Mouse (Mus musculus) limb, embryonic 14.5 days (tissue): ENCODE measurements at regions not wholly inside any gene's neighbourhood (a gene's known extent, or its start where the extent isn't known, plus 50 kb on each side); places are given as distances from the start of the nearest gene placed in this dataset.

ENCODE experiments used
- ATAC-seq: fragments of 200-750 bp; cut with Nextera tagmentation; 2 replicates; pipeline ENCODE4 v1.8.0; 2017; ENCODE audit warnings: low read depth, moderate number of reproducible peaks, moderate TSS enrichment; ENCODE audit not compliant: low FRiP score
- DNase-seq: peaks from one replicate; pipeline ENCODE4 v3.0.0-alpha.2; 2015; ENCODE audit warnings: low spot score
- H3K27ac ChIP-seq: fragments of 300-500 bp; sonication (generic); replicated peaks from 2 replicates; pipeline ENCODE4 v1.5.1; 2014; ENCODE audit warnings: low read depth, mild to moderate bottlenecking, low read length, moderate library complexity, mixed read lengths
- H3K27me3 ChIP-seq: fragments of 300-500 bp; sonication (generic); 2 replicates; pipeline ENCODE4 v1.6.1; 2014; ENCODE audit warnings: low read length, mixed read lengths; ENCODE audit not compliant: control insufficient read depth, insufficient read depth
- H3K36me3 ChIP-seq: fragments of 300-500 bp; sonication (generic); 2 replicates; pipeline ENCODE4 v1.6.1; 2014; ENCODE audit warnings: mild to moderate bottlenecking, low read length, moderate library complexity, mixed read lengths; ENCODE audit not compliant: control insufficient read depth, insufficient read depth
- H3K4me1 ChIP-seq: fragments of 300-500 bp; sonication (generic); 2 replicates; pipeline ENCODE4 v1.6.1; 2014; ENCODE audit warnings: antibody characterized with exemption, low read length, mixed read lengths; ENCODE audit not compliant: control insufficient read depth, insufficient read depth
- H3K4me2 ChIP-seq: fragments of 300-500 bp; sonication (generic); replicated peaks from 2 replicates; pipeline ENCODE4 v1.6.1; 2014; ENCODE audit warnings: low read depth, mild to moderate bottlenecking, low read length, moderate library complexity; ENCODE audit not compliant: severe bottlenecking
- H3K4me3 ChIP-seq: fragments of 300-500 bp; sonication (generic); replicated peaks from 2 replicates; pipeline ENCODE4 v1.5.1; 2014; ENCODE audit warnings: low read length
- H3K9ac ChIP-seq: fragments of 300-500 bp; sonication (generic); 2 replicates; pipeline ENCODE4 v1.6.1; 2014; ENCODE audit warnings: mild to moderate bottlenecking, low read depth, low read length, moderate library complexity; ENCODE audit not compliant: severe bottlenecking
- H3K9me3 ChIP-seq: fragments of 300-500 bp; sonication (generic); 2 replicates; pipeline ENCODE4 v1.6.1; 2016; ENCODE audit warnings: low read length; ENCODE audit not compliant: control insufficient read depth
- POLR2A ChIP-seq: fragments of 200-500 bp; IDR thresholded peaks from 2 replicates; pipeline ENCODE4 v1.8.0; 2012; ENCODE audit warnings: inconsistent platforms, mild to moderate bottlenecking, moderate library complexity, borderline replicate concordance; ENCODE audit not compliant: insufficient read depth, insufficient read length; ENCODE audit errors: extremely low read depth
- WGBS: fragments of 180-500 bp; shearing (Covaris S2); extraction: QIAGEN DNeasy Blood & Tissue Kit; methylation state at CpG from one replicate; pipeline ENCODE4 v1.1.7; 2014; 5-methylcytosine and 5-hydroxymethylcytosine counted together

DNA sequence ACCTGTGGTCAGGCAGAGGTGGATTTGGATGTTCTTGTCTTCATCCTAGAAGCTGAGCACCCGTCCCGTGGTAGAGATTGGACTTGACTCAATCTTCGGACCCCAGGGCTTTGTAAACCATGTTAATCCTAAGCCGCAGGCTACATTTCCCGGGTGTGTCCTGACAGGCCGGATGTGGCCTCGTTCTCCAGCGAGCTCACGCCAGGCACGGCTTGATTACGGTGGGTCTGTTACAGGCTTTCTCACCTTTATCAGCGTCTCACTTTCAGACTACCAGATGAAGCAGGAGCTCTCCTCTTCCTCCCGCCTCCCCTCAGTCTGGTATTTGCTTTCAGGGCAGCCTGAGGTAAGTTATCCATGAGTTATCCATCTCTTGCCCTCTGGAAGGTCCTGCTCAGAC, 156.4 kb upstream of the Six2 start:
- no peak overlapping the region for H3K9ac ChIP-seq
- H3K4me1 ChIP-seq, result peaks cover 4% of the 10 kb centered on the region
- no peak for DNase-seq
- H3K4me3 ChIP-seq, result no peak overlapping the region
- no peak overlapping the region for H3K4me2 ChIP-seq
- H3K27ac ChIP-seq, result no peak overlapping the region
- no peaks in the 10 kb centered on the region for H3K9me3 ChIP-seq
- no peaks in the 10 kb centered on the region for H3K27me3 ChIP-seq
- no peaks in the 10 kb centered on the region for H3K36me3 ChIP-seq
- ATAC-seq, result no peak
- WGBS, result 79% methylated on average over 13 of the region's 13 CpGs
- TF ChIP-seq POLR2A, result no peak

DNA sequence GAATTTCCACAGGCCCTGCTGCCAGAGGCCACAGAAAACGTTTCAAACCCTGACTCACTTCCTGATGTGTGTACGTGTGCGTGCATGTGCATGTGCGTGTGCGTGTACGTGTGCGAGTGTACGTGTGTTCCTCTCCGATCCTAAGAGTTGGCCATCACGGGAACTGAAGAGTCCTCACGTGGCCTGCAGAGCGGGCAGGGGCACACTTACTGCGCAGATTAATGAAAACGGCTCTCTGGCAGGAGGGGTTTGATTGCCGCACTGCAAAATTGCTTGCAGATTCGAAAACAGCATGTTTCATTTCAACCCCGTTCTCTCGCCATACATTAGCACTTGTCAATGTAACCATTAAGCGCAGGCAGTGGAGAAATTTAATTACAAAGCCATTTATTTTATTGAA, 135.0 kb upstream of the Six2 start:
- H3K9me3 ChIP-seq, result peaks cover 4% of the 10 kb centered on the region; the same call in 1 of the 2 replicates
- ATAC-seq, result peak; percentile 21; the same call in 1 of the 2 replicates
- no peak for DNase-seq
- peak overlapping the region; percentile 32 for H3K4me2 ChIP-seq
- H3K9ac ChIP-seq, result no peak overlapping the region
- WGBS, result 28% methylated on average over 19 of the region's 19 CpGs
- H3K27ac ChIP-seq, result 0 out of 2 replicates have a peak overlapping the region, but pooled peaks have one; percentile 9
- H3K27me3 ChIP-seq, result no peaks in the 10 kb centered on the region
- no peak for TF ChIP-seq POLR2A
- H3K36me3 ChIP-seq, result no peaks in the 10 kb centered on the region
- H3K4me1 ChIP-seq, result peaks cover 12% of the 10 kb centered on the region
- H3K4me3 ChIP-seq, result no peak overlapping the region

DNA sequence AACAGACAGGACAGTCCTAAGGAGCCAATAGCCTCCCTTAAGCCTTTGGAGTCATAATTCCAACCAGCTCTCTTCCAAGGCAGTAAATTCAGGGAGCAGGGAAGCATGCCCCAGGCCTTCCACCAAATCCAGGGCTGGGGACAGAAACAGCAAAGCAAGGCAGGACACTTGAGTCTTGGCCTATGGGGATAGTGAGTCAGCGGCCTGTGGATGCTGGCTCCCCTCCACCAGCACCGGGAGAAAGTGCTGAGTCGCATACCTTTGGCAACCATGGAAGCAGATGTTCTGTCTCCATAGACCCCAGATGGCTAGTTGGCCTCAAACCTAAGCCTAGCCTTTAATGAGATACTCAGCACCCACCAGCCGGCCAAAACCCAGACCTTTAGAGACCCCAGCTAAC, 133.8 kb upstream of the Six2 start:
- Histone ChIP-seq H3K36me3 (no peaks in the 10 kb centered on the region), H3K27ac (no peak overlapping the region), H3K4me2 (no peak overlapping the region), H3K4me1 (peaks cover 16% of the 10 kb centered on the region), H3K27me3 (no peaks in the 10 kb centered on the region), H3K9ac (no peak overlapping the region), H3K9me3 (peaks cover 4% of the 10 kb centered on the region; the same call in 1 of the 2 replicates), H3K4me3 (no peak overlapping the region)
- TF ChIP-seq POLR2A, result no peak
- ATAC-seq (0 out of 2 replicates have a peak, but pooled peaks have one; percentile 30), DNase-seq (peak; percentile 47)
- WGBS, result 58% methylated on average over 4 of the region's 4 CpGs

- Histone ChIP-seq H3K4me2 (no peak overlapping the region; the same call in 1 of the 2 replicates), H3K9ac (no peak overlapping the region), H3K36me3 (no peaks in the 10 kb centered on the region), H3K4me3 (no peak overlapping the region), H3K27me3 (no peaks in the 10 kb centered on the region), H3K27ac (no peak overlapping the region), H3K9me3 (peaks cover 4% of the 10 kb centered on the region; the same call in 1 of the 2 replicates), H3K4me1 (peaks cover 9% of the 10 kb centered on the region)
- ATAC-seq (peak; percentile 55), DNase-seq (peak; percentile 48)
- no peak for TF ChIP-seq POLR2A
- WGBS, result 40% methylated on average over 17 of the region's 17 CpGs
Measured at GRCm38 (mm10) chr17:85818098-85818855, 130.2 kb upstream of the Six2 start.

GRCm38 (mm10) chr17:85816521-85816920, 128.4 kb upstream of the Six2 start:
- 95% methylated on average over 8 of the region's 8 CpGs for WGBS
- H3K9me3 ChIP-seq, result peaks cover 4% of the 10 kb centered on the region; the same call in 1 of the 2 replicates
- H3K4me3 ChIP-seq, result no peak overlapping the region
- H3K4me1 ChIP-seq, result peaks cover 6% of the 10 kb centered on the region
- no peak for TF ChIP-seq POLR2A
- H3K4me2 ChIP-seq, result no peak overlapping the region
- DNase-seq, result no peak
- no peaks in the 10 kb centered on the region for H3K27me3 ChIP-seq
- no peaks in the 10 kb centered on the region for H3K36me3 ChIP-seq
- H3K27ac ChIP-seq, result no peak overlapping the region
- no peak overlapping the region for H3K9ac ChIP-seq
- no peak for ATAC-seq
